Mouse (Mus musculus) CH12F3 (cell line): Measurements from ENCODE around the gene Scand1.

Experiments
- in situ Hi-C: fragments of 300-500 bp; cut with MboI; formaldehyde crosslinking; loops from 2 replicates; pipeline ENCODE4 v1.14.3; 2020; ENCODE audit warnings: low sequenced_read_pairs

Scand1 gene

DNA sequence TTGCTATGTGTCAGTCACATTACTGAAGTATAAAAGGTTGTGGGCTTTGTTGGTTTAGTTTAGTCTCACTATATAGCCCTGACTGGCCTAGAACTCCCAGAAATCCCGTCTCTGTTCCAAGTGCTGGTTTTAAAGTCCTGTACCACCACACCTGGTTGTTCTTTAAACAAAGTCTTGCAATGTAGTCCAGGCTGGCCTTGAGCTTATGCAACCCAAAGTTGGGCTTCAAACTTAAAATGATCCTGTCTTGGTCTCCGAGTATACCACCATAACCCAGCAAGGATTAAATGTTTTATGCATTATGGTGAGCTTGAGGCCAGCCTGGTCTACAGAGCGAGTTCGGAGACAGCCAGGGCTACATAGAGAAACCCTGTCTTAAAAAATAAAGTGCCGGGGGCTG lies 2.6 kb downstream of the Scand1 start:
- in situ Hi-C loops = no loop called here

- in situ Hi-C loops = no loop called here
Observed at GRCm38 (mm10) chr2:156307261-156307660, 5.2 kb downstream of the Scand1 start.

DNA sequence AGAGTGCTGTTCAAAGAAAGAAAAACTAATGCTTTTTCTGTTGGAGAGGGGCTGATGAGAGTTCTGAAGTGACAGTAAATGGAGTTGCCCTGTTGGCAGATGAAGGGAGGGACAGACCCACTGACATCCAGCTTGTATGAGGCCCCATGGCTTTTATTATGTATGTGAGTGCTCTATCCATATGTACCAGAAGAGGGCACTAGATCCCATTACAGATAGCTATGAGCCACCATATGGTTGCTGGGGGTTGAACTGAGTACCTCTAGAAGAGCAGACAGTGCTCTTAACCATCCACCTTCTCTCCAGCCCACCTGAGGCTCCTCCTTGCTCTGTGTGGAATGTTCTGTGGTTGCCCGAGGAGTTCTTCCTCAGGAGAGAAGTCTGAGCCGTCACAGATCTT lies 6.7 kb downstream of the Scand1 start:
- in situ Hi-C loops = no loop called here

DNA sequence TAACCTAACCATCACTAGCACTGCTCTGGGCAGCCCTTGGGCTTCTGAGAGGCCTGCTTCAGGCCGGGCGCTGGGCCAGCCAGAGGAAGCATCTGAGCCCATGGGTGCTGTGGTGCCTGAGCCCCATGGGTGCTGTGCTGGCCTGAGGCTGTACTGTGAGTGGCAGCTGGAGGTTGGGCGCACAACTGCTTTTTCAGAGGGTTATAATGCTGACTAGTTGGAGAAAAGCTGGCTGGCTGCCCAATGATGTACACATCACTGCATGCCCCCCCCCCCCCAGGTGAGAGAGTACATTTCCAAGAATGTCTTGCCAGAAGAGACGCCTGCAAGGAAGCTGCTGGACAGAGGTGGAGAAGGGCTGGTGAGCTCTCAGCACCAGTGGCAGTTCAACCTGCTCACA lies 8.2 kb downstream of the Scand1 start:
- in situ Hi-C loops = no loop called here

GRCm38 (mm10) chr2:156302063-156302462 lies 10.4 kb downstream of the Scand1 start:
- in situ Hi-C loops = no loop called here

- in situ Hi-C loops = no loop called here
Observed at GRCm38 (mm10) chr2:156298458-156298857, 14.0 kb downstream of the Scand1 start.

DNA sequence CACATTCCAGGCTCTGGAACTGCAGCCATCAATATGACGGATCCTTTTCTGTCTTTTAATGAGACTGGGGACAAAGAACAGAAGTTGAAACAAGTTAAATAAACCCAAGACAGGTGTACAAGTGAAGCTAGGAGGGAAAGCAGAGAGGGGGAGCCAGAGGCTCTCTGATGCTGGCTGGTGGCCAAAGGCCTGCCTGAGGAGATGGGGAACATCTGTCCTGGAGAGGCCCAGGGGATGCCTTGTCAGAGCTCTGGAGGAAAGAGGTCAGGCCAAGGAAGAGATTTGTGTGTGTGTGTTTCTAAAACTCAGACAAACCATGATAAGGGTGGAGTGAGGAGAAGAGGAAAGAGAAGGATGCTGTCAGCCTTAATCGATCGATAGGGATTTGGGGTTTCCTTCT lies 14.9 kb downstream of the Scand1 start:
- in situ Hi-C loops = no loop called here

- in situ Hi-C loops = no loop called here
Observed at GRCm38 (mm10) chr2:156296190-156296589, 16.3 kb downstream of the Scand1 start.

DNA sequence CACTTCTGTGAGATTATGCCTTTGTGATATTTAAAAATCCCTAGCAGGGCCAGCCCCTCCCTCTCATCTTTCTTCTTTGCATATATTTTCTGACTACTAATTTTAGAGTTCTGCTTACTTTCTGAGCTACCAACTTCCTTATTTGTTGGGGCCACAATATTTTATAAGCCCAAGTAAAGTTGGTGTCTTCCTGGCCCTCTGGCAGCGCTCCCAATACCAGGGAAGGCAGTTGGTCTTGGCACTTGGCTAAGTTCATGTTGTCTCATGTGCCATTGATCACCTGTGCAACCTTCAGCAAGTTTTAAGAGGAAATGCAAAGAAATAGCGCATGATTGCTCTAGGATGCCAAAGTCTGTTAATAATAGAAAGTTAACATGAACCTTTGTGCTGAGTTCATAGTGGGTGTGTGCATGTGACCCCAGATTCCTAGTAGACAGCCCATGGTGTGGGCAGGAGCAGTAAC lies 16.9 kb downstream of the Scand1 start:
- in situ Hi-C loops = no loop called here

DNA sequence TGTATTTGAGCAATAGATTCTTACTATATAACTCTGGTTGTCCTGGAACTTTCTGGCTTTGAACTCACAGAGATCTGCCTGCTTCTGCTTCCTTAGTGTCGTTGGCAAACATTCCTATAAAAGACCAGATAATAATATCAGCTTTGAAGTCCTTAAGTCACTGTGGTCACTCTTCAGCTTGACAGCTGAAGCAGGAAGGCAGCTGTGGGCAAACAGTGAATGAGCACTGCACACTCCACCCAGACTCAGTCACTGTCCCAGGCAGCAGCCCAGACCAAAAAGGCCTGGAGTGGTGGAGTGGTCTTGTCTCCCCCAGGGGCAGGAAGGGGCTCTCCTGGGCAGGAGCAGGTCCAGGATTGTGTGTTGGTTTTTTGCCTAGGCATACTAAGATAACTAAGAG lies 20.5 kb downstream of the Scand1 start:
- in situ Hi-C loops = no loop called here

DNA sequence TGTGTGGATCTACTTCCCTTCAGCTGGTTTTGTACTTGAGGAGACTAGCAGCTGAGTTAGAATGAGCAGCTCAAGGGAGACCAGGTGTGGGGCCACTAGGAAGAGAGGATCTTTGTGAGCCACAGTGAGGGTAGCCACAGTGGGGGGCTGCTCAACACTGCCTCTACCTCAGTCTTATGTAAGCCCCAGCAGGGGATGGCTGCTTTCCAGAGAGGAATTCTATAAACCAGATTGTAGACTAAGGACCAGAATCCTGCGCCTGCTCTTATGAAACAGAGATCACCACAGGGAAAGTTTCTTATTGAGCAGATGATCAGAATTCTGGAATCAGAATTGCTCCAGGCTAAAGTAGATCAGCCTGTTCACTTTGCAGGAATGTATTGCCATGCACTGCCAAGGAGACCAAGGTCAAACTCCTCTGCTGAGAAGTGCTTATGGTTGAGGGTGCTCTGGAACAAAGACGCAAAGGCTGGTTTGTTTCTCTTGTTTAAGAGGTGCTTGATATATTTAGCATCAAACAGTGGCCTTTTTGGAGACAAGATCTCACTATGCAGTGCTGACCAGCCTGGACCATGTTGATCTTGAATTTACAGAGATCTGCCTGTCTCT lies 22.8 kb downstream of the Scand1 start:
- in situ Hi-C loops = no loop called here

GRCm38 (mm10) chr2:156288222-156288621 lies 24.3 kb downstream of the Scand1 start:
- in situ Hi-C loops = no loop called here

DNA sequence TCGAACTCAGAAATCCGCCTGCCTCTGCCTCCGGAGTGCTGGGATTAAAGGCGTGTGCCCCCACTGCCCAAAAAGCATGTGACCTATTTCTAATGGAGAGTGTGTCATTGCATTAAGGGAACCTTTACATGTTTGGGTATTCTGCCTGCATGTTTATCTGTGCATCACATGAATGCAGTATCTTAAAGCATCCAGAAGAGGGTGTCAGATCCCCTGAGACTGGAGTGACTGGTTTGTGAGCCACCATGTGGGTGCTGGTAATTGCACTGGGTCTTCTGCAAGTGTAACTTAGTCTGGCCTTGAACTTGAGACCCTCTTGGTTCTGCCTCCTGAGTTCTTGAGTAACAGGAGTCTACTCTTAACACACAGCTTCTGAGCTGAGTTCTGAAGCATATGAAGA lies 25.8 kb downstream of the Scand1 start:
- in situ Hi-C loops = no loop called here

DNA sequence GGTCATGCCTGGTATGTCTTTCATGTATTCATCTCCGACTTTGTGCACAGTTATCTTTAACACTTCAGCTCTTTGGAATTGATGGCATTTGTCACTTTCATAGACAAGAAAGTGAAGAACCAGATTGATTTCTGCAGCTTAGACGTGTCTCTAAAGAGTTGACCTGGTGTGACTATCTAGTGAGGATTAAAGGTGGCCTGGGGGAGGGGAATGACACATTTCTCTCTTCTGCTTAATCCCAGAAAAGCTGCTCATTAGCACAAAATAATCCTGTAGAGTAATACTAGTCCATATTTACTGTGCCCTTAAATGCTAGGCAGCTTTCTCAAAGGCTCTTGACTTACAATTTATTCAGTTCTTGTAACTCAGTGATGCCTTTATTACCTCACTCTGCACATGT lies 27.3 kb downstream of the Scand1 start:
- in situ Hi-C loops = no loop called here

DNA sequence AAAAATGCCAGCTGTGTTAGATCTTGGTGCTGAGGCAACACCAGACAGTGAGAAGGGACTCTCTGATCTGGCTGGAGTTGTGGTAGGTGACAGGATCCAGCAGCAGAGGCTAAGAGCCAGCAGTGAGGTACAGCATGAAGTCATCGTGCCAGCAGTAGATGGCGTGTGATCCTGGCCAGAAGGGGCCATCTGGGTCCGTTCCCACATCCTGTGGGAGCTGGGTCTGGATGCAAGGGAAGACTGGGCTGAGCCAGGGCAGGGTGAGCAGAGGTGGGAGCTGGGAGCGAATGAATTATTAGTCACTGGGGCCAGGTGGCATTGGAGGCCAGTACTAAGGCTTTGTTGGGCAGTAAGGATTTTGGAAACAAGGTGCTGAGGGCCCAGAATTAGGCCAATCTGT lies 31.3 kb downstream of the Scand1 start:
- in situ Hi-C loops = no loop called here

DNA sequence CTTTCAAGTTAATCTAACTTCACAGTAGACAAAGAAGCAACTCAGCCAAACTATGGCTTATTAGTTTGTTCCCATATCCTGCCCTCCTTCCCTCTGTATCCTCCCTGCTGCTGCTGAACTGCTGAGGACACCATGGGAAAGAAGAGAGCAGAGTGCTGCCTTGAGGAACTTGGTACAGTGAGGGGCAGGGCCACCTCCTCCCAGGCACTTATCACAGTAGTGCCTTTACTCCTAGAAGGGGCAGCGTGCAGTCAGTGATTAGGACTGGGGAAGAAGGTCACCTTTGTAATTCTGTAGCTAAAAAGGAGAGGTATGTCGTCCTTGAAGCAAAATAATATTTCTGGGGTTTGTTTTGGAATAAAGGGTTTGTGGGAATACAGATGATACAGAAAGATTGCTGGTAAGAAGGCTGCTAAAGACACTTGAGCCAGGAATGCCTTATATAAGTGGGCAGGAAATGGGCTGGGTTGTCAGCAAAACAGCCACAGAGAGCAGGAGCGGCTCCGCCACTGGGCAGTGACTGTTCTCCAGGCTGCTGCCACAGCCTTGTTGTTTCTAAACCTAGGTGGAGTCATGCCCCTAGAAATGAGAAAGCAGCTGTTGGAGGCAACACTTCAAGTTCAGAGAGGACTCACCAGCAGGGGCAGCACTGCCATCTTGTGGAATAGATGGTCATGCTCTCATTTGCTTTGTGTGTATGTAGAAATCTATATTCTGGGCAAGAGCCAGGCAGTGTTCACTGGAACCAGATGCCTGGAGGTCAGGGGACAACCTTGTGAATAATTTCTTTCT lies 34.1 kb downstream of the Scand1 start:
- in situ Hi-C loops = no loop called here

DNA sequence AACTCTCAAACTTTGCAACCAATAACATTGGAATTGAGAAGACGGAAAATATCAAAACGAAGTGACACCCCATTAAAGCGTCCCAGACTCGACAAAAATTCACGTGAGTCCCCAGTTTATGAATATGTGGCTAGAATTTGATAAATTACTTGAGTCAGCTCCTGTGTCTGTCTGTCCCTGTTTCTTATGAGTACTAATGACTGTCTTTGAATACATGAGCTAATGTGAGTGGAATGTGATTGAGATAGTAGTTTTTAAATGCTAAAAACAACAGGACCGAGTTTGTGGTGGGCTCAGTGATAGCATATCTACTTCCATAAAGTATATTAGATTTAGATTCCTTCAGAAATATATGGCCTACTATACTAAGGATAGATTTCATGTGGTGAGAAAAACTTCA lies 40.0 kb downstream of the Scand1 start:
- in situ Hi-C loops = no loop called here

DNA sequence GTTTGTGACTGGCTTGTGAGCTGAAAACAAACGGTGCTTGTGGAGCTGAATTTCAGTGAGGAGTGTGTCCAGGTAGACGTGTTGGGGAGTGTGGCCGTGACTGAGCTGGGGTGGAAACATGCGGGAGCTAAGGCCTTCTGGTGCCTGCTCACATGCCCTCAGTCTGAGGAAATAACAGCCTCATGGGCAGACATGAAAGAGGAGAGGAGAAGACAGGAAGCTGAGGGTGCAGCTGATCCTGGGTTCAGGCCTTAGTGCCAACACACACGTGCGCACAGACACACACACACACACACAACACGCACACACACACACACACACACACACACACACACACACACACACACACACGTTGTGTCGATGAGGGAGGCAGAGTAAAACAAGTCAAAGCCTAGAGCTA lies 44.9 kb downstream of the Scand1 start:
- in situ Hi-C loops = no loop called here

DNA sequence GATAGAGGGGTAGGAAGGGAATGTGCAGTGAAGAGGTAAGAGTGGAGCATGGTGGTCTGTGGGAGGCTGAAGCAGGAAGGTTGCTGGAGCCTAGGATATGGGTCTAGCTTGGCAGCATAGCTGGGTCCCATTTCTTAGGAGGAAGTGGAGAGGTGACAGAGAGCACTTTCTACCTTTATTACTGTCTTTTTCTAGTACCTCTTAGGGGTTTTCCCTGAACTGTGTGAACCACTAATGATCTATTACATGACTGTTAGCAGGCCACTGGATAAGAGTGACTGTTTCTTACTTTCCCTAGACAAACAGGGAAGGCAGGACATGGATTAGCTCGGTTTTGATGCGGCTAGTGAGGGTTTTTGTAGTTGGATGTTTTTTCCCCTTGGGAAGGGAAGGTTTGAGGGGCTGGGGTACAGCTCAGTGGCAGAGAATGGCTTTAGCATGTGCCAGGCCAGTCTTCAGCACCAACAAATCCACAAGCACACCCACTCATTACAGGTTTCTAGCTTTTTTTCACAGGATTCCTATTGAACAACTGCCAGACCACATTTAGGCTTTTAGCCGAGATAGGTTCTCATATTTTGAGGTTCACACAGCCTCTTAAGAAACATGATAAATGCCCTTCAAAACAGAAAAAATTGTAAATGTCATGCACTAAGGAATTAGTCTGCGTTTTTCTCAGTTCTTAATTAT lies 49.2 kb downstream of the Scand1 start:
- in situ Hi-C loops = no loop called here
